Mouse (Mus musculus) cerebellum, adult 9-11 months (tissue): ENCODE measurements at regions not wholly inside any gene's neighbourhood (a gene's known extent, or its start where the extent isn't known, plus 50 kb on each side); places are given as distances from the start of the nearest gene placed in this dataset.

Experiments
- DNase-seq: peaks from one replicate; pipeline ENCODE4 v3.0.0; 2022

- no peak for DNase-seq
Measured at GRCm38 (mm10) chr9:79140970-79141369, 525.6 kb downstream of the Cd109 start.

DNA sequence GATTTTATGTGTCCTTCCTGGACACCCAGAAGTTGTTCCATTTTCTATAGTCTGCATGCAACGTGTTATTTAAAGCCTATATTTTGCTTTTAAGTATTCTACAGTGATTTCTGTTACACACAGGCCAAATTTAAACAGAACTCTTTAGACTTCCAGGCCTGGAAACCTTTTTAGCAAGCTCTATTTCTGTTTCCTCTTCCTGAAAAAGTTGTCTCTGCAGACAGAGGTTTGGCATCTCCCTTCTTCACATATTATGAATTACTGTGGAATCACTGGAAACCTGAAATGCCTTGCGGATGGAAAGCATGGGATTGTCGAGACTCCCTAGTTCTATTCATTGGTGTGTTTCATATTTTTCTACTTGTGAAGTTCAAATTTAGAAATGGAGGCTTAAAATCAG, 530.7 kb downstream of the Cd109 start:
- DNase-seq: no peak

- DNase-seq: no peak
Measured at GRCm38 (mm10) chr9:79165596-79165995, 550.2 kb downstream of the Cd109 start.

GRCm38 (mm10) chr9:79173036-79173435, 545.6 kb downstream of the Col12a1 start:
- DNase-seq: no peak

GRCm38 (mm10) chr9:79179954-79180353, 538.7 kb downstream of the Col12a1 start:
- DNase-seq: no peak

GRCm38 (mm10) chr9:79195420-79195819, 523.2 kb downstream of the Col12a1 start:
- DNase-seq: no peak

- no peak for DNase-seq
Measured at GRCm38 (mm10) chr9:79201755-79202154, 516.9 kb downstream of the Col12a1 start.

DNA sequence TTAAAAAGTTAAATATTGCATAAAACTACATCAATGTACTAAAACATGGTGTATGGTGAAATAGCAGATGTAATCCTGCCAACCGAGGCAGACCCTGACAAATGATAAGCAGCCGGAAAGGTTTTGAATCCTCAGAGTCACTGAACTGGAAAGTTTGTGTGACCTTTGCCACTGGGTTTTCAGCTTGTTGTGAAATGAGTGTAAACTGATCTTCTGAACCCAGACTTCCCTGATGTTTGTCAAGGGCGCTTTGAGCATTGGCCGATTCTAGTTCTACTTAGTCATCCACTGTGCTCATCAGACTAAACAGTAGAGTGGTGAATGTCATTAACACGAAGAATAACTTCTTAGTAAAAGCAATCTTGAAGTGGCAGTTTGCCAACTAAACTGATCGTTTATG, 505.3 kb downstream of the Col12a1 start:
- no peak for DNase-seq

- DNase-seq: no peak
Measured at GRCm38 (mm10) chr9:79215986-79216385, 502.6 kb downstream of the Col12a1 start.

GRCm38 (mm10) chr9:79216432-79216831, 502.2 kb downstream of the Col12a1 start:
- no peak for DNase-seq

- DNase-seq: no peak
Measured at GRCm38 (mm10) chr9:79233081-79233480, 485.6 kb downstream of the Col12a1 start.

DNA sequence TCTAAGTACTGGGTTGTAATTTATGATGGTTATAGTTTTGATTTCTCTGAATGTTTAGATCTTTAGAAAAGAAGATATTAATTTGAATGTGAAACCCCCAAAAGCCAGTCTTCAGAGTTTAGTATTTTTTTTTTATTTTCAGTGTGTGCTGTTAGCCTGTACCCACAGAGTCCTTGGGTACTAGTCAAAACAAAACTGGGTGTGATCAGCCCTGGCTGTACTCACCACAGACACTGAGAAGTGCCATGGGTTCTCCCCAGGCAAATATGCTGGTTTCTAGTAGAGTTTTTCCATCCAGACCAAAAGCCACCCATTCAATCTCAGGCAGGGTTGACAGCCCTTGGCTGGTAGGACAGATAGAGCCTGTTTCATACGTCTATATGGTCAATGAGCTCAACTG, 484.9 kb downstream of the Col12a1 start:
- DNase-seq: no peak

DNA sequence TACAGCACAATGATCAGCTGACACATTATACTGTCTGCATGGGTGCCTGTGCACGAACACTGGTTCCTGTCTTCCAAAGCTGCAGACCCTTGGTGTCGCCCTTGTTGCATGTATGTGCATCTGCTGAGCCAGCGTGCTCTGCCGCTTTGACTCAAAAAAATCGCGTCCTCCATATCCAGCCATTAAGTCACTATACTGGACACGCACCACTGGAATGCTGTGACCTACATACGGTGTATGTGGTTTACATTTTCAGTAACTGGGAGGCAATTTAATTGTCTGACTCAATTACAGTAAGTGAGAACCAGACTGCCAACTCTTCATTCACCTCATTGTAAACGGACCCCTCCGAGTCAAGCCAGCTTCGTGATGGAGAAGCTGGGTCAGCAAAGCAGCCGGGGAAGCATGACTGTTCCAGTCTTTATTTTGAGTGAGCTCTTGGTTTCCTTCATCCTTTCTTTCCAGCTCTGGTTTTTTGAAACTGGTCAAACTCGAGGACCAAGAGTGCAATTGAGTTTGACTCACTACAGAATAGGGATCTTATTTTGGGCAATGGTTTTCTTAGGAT, 448.9 kb downstream of the Col12a1 start:
- no peak for DNase-seq

- DNase-seq: peak; percentile 84
Measured at GRCm38 (mm10) chr9:79270256-79270655, 448.4 kb downstream of the Col12a1 start.

- no peak for DNase-seq
Measured at GRCm38 (mm10) chr9:79287849-79288248, 430.8 kb downstream of the Col12a1 start.

GRCm38 (mm10) chr9:79295306-79295705, 423.3 kb downstream of the Col12a1 start:
- peak; percentile 75 for DNase-seq

GRCm38 (mm10) chr9:79301580-79301979, 417.1 kb downstream of the Col12a1 start:
- peak; percentile 96 for DNase-seq

- DNase-seq: no peak
Measured at GRCm38 (mm10) chr9:79310591-79310990, 408.0 kb downstream of the Col12a1 start.

- no peak for DNase-seq
Measured at GRCm38 (mm10) chr9:79317411-79317810, 401.2 kb downstream of the Col12a1 start.

- peak; percentile 85 for DNase-seq
Measured at GRCm38 (mm10) chr9:79346371-79347096, 372.1 kb downstream of the Col12a1 start.

GRCm38 (mm10) chr9:79392020-79392419, 326.6 kb downstream of the Col12a1 start:
- DNase-seq: no peak

DNA sequence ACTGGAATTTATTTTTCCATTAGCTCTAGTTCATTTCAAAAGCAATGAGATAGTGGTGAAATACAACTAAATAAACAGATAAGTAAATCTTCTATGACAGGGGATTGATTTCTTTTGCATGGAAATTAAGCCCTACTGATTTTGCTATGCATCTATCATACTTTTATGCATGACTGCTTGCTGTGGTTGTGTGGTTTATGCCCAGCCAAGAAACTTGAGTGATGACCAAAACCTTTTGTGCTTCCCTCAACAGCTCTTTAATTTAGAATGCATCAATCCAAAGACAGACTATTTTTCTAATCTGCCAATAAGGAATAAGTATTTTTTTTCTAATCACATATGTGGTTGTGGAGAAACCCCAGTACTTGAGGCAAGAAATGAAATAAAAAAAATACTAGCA, 303.6 kb downstream of the Col12a1 start:
- DNase-seq: no peak

- peak; percentile 46 for DNase-seq
Measured at GRCm38 (mm10) chr9:79430417-79430816, 288.2 kb downstream of the Col12a1 start.

- DNase-seq: no peak
Measured at GRCm38 (mm10) chr9:79437636-79438035, 281.0 kb downstream of the Col12a1 start.
